Mouse (Mus musculus) left cerebral cortex, adult 11 months (tissue): ENCODE measurements around the gene Sdcbp2.

ENCODE experiments used
- DNase-seq: peaks from one replicate; pipeline ENCODE4 v3.0.0; 2022; ENCODE audit warnings: low spot score

Gene Sdcbp2

DNA sequence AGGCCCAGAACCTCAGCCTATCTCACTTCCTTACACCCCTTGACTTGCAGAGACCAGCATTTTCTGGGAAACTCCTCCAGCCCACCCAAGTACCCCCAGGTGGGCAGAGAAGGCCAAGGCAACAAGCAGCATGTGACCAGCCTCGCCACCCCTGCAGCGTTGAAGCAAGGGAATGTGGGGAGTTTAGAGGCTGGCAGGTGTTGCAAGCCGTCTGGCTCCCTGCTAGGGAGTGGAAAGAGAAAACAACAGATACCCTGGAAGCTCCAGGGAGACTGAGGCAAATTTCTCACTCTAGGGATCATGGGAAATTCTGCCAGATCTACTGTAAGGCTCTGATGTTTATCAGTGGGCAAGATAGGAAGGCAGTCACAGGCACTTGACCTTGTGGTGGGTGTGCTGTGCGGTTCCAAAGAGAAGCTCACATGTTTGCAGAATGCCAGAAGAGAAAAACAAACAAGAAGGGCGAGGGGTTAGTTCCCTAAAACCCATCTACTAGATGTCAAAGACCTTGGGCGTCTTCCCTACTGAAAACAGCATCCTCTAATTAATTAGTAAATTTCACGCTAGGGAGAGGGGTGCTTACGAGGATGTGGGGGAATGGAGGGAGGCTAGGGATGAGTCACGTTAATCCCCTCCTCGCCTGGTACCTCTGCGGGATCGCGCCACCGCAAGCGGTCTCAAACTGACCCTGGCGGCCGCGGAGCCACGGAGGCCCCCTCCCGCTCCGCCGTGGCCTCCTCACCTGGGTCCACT, 59.2 kb downstream of the Sdcbp2 start:
- no peak for DNase-seq

DNA sequence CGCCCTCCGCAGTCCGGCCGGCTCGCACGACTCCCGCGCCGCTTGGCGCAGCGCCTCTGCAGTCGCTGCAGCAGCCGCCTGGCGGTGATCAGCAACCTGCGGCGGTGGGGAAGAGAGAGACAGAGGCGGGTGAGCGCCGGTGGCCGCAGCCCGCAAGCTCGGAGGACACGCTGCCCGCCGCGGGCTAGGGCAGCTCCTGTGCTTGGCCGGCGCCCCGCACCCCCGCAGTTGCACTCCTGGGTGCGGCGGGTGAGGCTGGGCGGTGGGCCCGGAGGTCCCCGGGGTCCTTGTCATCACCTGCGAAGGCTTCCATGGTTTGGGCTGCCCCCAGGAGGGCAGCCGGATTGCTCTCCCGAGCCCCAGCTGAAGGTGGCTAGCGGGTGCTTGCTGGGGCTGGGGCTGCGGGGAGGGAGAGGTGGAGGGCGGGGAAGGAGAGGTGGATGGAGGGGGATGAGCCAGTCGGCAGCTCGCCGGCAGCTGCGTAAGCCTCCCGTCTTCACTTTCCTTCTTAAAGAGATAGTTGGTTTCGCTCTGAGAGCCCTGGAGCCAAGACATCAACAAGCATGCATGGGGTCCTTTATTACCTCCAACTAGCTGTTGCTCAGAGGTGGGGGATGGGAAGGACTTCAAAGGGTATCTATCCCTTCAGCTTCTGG, 59.9 kb downstream of the Sdcbp2 start, which contains the start of gene Snph:
Gene Snph (minus strand): TSS at position 435 of the 656 bp plus-strand sequence.
- DNase-seq: peak; percentile 78

DNA sequence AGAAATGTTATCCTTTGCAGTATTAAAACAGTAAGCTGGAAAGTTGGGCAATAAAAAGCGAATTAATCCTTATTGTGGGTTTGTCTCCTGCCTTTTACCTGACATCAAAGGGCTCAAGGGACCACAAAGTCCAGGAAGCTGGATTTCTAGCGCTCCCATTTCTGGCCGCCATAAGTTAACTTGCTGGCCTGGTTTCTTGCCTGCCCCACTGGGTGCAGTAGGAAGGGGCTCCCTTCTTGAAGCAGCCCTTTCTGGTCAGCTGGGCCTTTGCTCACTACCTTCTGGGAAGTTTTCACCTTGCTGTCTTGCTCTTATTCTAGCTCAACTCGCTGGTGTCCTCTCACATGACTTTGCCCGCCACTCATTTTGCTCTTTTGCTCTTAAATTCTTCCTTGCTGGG, 60.6 kb downstream of the Sdcbp2 start:
- DNase-seq: no peak

DNA sequence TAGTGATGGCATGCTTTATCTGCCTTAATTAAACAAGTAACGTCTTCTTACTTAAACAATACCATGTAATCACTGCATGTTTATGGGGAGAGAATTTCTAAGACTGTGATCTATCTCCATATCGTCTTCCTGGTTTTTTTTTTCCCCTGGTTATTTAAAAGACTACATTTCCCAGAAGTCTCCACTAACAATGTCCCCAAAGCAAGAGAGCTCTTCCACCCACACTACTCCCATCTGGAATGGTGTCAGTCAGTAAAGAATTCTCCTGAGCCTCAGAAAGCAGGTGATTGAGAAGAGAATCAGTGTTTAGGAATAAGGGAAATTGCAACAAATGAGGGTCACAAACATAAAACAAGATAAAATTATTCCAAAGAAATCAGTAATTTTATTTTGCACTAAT, 62.5 kb downstream of the Sdcbp2 start:
- no peak for DNase-seq

DNA sequence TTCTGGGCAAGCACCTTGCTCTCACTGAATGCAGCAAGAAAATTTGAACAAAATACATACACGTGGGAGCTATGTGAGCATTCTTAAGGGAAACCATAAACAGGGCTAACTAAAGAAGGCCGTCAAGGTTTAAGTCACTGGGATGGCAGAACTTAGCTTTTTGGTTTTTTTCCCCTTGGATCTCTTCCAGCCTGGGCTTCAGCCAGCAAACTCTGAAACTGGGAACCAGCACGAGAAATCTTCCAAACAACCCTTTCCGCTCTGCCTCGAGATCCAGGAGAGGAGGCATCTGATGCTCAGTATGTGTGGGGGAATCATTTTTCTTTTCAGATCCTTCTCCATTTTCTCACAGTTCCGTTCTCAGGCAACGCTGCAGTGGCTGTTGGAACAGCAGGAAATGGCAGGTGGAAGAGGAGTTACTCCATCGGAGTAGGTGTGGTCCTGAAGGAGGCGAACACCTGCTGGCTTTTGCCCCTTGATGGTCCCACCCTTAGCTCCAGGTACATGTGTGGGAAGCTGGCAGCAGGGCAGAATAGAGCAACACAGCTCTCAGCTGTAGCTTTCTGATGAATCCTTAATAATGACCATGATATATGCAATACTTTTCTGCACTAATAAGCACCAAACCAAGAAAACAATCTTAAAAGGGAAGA, 63.1 kb downstream of the Sdcbp2 start:
- DNase-seq: no peak

GRCm38 (mm10) chr2:151636015-151636402, 63.6 kb downstream of the Sdcbp2 start:
- DNase-seq: no peak
